Mouse (Mus musculus) spleen, postnatal 10 days (tissue): ENCODE measurements around the gene Gm11037.
A peak's percentile ranks its signal among the peaks of the same experiment; 100 is the strongest.

Experiments used
- DNase-seq, 2 experiments: peaks; one replicate each; pipeline ENCODE4 v3.0.0; 2021 to 2022; ENCODE audit warnings: low spot score in 2 of 2

Gm11037 gene

GRCm38 (mm10) chr2:131179246-131179886, 46.1 kb downstream of the Gm11037 start:
- DNase-seq: peak; percentile 70 to 73

- peak; percentile 80 to 85 for DNase-seq
These were observed 46.8 kb downstream of the Gm11037 start, which contains the start of gene Cenpb for GRCm38 (mm10) chr2:131179990-131180587. Cenpb (minus strand) TSS chr2:131180067.
